Comparison of ENCODE assay signal across 28 mouse cellular contexts in genomic region chr10:53174038-53174564, GRCm38 (mm10).
A peak's percentile ranks its signal among the peaks of the same experiment; 100 is the strongest.
DNase-seq lines count a peak whose midpoint lies in the region; ATAC-seq lines count a peak whose summit lies in the region.
"Had no signal": no experiment of that assay in that cellular context is flagged by ENCODE, and none has a peak within 500 bp of the region (broad histone marks: within the 10 kb centered on the region; RNA-seq: fewer than 3 reads in every experiment).

No protein-coding gene starts in this region.

- H3K9ac ChIP-seq in hindbrain, embryonic 12.5 days, result no peak overlapping the region
- no peak overlapping the region for H3K9ac ChIP-seq in embryonic facial prominence, embryonic 12.5 days
- no peak overlapping the region for H3K9ac ChIP-seq in limb, embryonic 13.5 days
- H3K9ac ChIP-seq: embryonic facial prominence, embryonic 13.5 days; forebrain, embryonic 12.5 days; forebrain, embryonic 15.5 days; heart, embryonic 13.5 days; hindbrain, embryonic 13.5 days; intestine, embryonic 15.5 days had no signal

- H3K4me3 ChIP-seq in hindbrain, embryonic 10.5 days, result no peak overlapping the region
- no peak overlapping the region for H3K4me3 ChIP-seq in hindbrain, embryonic 12.5 days
- H3K4me3 ChIP-seq in embryonic facial prominence, embryonic 12.5 days, result no peak overlapping the region
- H3K4me3 ChIP-seq in limb, embryonic 13.5 days, result no peak overlapping the region
- H3K4me3 ChIP-seq: embryonic facial prominence, embryonic 13.5 days; erythroblast, embryonic 14.5 days; forebrain, embryonic 12.5 days; forebrain, embryonic 15.5 days; gastrocnemius, adult 2 months; heart, embryonic 13.5 days; hindbrain, embryonic 13.5 days; intestine, embryonic 15.5 days had no signal

- no peak overlapping the region for H3K27ac ChIP-seq in hindbrain, embryonic 10.5 days
- H3K27ac ChIP-seq in hindbrain, embryonic 12.5 days, result no peak overlapping the region
- H3K27ac ChIP-seq in embryonic facial prominence, embryonic 12.5 days, result no peak overlapping the region
- H3K27ac ChIP-seq in limb, embryonic 13.5 days, result no peak overlapping the region
- H3K27ac ChIP-seq: embryonic facial prominence, embryonic 13.5 days; forebrain, embryonic 12.5 days; forebrain, embryonic 15.5 days; gastrocnemius, adult 2 months; heart, embryonic 13.5 days; hindbrain, embryonic 13.5 days; intestine, embryonic 15.5 days had no signal

- DNase-seq in embryo, embryonic 10.5 days (ENCODE audit: low spot score), result peak; percentile 29
- DNase-seq in embryo, embryonic 9.5 days (ENCODE audit: extremely low spot score), result no peak
- peak; percentile 6 for DNase-seq in hindbrain, embryonic 10.5 days (ENCODE audit: low spot score)
- DNase-seq in cerebellum, adult 8-10 months, result no peak
- no peak for DNase-seq in urinary bladder, postnatal 10 days (ENCODE audit: low spot score)
- DNase-seq: adrenal gland, adult 8-10 months; adrenal gland, postnatal 36 days; cerebellum, adult 18-20 months; cerebellum, adult 9-11 months; cerebellum, postnatal 25 days; gastrocnemius, adult 2 months; gastrocnemius, postnatal 14 days; heart, adult 11 months; heart, postnatal 14 days; heart, postnatal 4 days; kidney, adult 11 months had no signal

- no peaks in the 10 kb centered on the region for H3K27me3 ChIP-seq in hindbrain, embryonic 10.5 days (ENCODE audit: insufficient read depth, poor library complexity, severe bottlenecking)
- no peaks in the 10 kb centered on the region for H3K27me3 ChIP-seq in hindbrain, embryonic 12.5 days
- H3K27me3 ChIP-seq in embryonic facial prominence, embryonic 12.5 days, result no peaks in the 10 kb centered on the region
- no peaks in the 10 kb centered on the region for H3K27me3 ChIP-seq in limb, embryonic 13.5 days
- H3K27me3 ChIP-seq: embryonic facial prominence, embryonic 13.5 days; forebrain, embryonic 12.5 days; forebrain, embryonic 15.5 days; heart, embryonic 13.5 days; hindbrain, embryonic 13.5 days; intestine, embryonic 15.5 days had no signal

- no peaks in the 10 kb centered on the region for H3K36me3 ChIP-seq in hindbrain, embryonic 10.5 days
- no peaks in the 10 kb centered on the region for H3K36me3 ChIP-seq in hindbrain, embryonic 12.5 days
- H3K36me3 ChIP-seq in embryonic facial prominence, embryonic 12.5 days, result no peaks in the 10 kb centered on the region
- H3K36me3 ChIP-seq in limb, embryonic 13.5 days, result no peaks in the 10 kb centered on the region
- H3K36me3 ChIP-seq: embryonic facial prominence, embryonic 13.5 days; forebrain, embryonic 12.5 days; forebrain, embryonic 15.5 days; heart, embryonic 13.5 days; hindbrain, embryonic 13.5 days; intestine, embryonic 15.5 days had no signal

- no peak for ATAC-seq in hindbrain, embryonic 12.5 days (ENCODE audit: low FRiP score)
- peak; percentile 67; the same call in 1 of the 2 replicates for ATAC-seq in embryonic facial prominence, embryonic 12.5 days (ENCODE audit: insufficient number of reproducible peaks, insufficient read depth, low FRiP score, low TSS enrichment)
- ATAC-seq in limb, embryonic 13.5 days (ENCODE audit: low FRiP score, low read depth), result peak; percentile 34; the same call in 1 of the 2 replicates
- ATAC-seq: activated CD4-positive, CD25-positive, alpha-beta regulatory T cell, adult 4 months; forebrain, embryonic 15.5 days; hindbrain, embryonic 16.5 days; intestine, embryonic 15.5 days had no signal

- no peak overlapping the region for H3K4me2 ChIP-seq in hindbrain, embryonic 12.5 days (replicated peaks)
- H3K4me2 ChIP-seq in embryonic facial prominence, embryonic 12.5 days (replicated peaks), result no peak overlapping the region
- H3K4me2 ChIP-seq in limb, embryonic 13.5 days (replicated peaks), result no peak overlapping the region
- H3K4me2 ChIP-seq: embryonic facial prominence, embryonic 13.5 days; forebrain, embryonic 12.5 days; forebrain, embryonic 15.5 days; heart, embryonic 13.5 days; hindbrain, embryonic 13.5 days; intestine, embryonic 15.5 days had no signal

- no peaks in the 10 kb centered on the region for H3K4me1 ChIP-seq in hindbrain, embryonic 10.5 days (replicated peaks)
- no peaks in the 10 kb centered on the region for H3K4me1 ChIP-seq in hindbrain, embryonic 12.5 days
- H3K4me1 ChIP-seq in embryonic facial prominence, embryonic 12.5 days, result peaks cover 9% of the 10 kb centered on the region; the same call in 1 of the 2 replicates
- peaks cover 10% of the 10 kb centered on the region for H3K4me1 ChIP-seq in limb, embryonic 13.5 days
- H3K4me1 ChIP-seq: forebrain, embryonic 12.5 days; intestine, embryonic 15.5 days had no signal

- no peaks in the 10 kb centered on the region for H3K9me3 ChIP-seq in hindbrain, embryonic 10.5 days
- H3K9me3 ChIP-seq in hindbrain, embryonic 12.5 days (replicated peaks), result no peaks in the 10 kb centered on the region
- no peaks in the 10 kb centered on the region for H3K9me3 ChIP-seq in embryonic facial prominence, embryonic 12.5 days
- no peaks in the 10 kb centered on the region for H3K9me3 ChIP-seq in limb, embryonic 13.5 days
- H3K9me3 ChIP-seq: embryonic facial prominence, embryonic 13.5 days; forebrain, embryonic 12.5 days; forebrain, embryonic 15.5 days; heart, embryonic 13.5 days; hindbrain, embryonic 13.5 days; intestine, embryonic 15.5 days had no signal

- 48% methylated on average over 3 of the region's 3 CpGs for WGBS in hindbrain, embryonic 10.5 days
- WGBS in hindbrain, embryonic 12.5 days, result 39% methylated on average over 3 of the region's 3 CpGs
- WGBS in embryonic facial prominence, embryonic 12.5 days, result 21% methylated on average over 3 of the region's 3 CpGs
- 21% methylated on average over 3 of the region's 3 CpGs for WGBS in limb, embryonic 13.5 days

Comparison
In these comparisons a context has a peak if more than half of its experiments do, and no peak if none do; other contexts are left out.
1. DNase-seq: peak in embryo, embryonic 10.5 days (single experiment) and hindbrain, embryonic 10.5 days (single experiment); none in embryo, embryonic 9.5 days (single experiment), cerebellum, adult 8-10 months (single experiment) and urinary bladder, postnatal 10 days (single experiment).